Comparison of ENCODE assay signal across 9 mouse cellular contexts in the genomic region with DNA sequence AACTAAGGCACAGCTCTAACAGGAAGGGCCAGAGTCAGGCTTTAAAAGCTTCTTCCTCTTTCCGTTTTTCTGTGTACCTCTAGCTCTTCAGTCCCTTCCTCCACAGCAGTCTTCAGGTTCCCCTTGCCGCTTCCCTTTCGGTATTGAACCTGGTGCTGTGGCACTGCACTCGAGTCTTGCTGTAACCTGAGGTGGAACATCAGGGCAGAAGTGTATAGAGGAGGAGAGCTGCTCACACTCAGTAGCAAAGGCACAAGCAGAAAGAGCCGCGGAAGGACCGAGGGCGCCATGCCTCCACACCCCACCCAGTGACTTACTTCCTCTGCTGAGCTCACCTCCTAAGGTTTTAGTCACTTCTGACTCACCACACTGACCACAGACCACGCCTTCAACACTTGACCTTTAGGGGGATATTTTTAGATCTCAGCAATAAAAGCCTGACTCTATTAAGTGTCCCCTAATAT. TPM values are rescaled to one million over a fixed set of nuclear protein-coding genes. Genes with fewer than 3 reads are reported as not detected.
DNase-seq lines count a peak whose midpoint lies in the region; ATAC-seq and TF ChIP-seq lines count a peak whose summit lies in the region.
"Had no signal": no experiment of that assay in that cellular context is flagged by ENCODE, and none has a peak within 500 bp of the region (broad histone marks: within the 10 kb centered on the region; RNA-seq: fewer than 3 reads in every experiment).

A gene (minus strand): TSS at position 321 of the 464 bp plus-strand sequence.

- H3K27ac ChIP-seq in CH12.LX (ENCODE audit: insufficient read depth, low read depth), result peak within 1 kb of the TSS; percentile 100
- H3K27ac ChIP-seq in embryonic fibroblast, embryonic 13.5 days (ENCODE audit: insufficient read depth, low read length), result peak within 1 kb of the TSS; percentile 84
- H3K27ac ChIP-seq in hindbrain, embryonic 16.5 days (ENCODE audit: low read depth, low read length), result no peak within 1 kb of the TSS
- peak within 1 kb of the TSS; percentile 67 for H3K27ac ChIP-seq in liver, embryonic 16.5 days (ENCODE audit: low read length)
- no peak within 1 kb of the TSS for H3K27ac ChIP-seq in neural tube, embryonic 12.5 days
- H3K27ac ChIP-seq: kidney, postnatal 0 days had no signal

- TF ChIP-seq CTCF in CH12.LX (conservative IDR thresholded peaks at IDR 0.05 in 1 of 2, IDR thresholded peaks at IDR 0.05 in 1 of 2; ENCODE audit: low read depth in 2 of 2, low read length in 2 of 2), result no peak
- no peak for TF ChIP-seq CTCF in embryonic fibroblast, embryonic 13.5 days (IDR thresholded peaks at IDR 0.05; ENCODE audit: borderline replicate concordance, insufficient read depth, low read length)

- WGBS in hindbrain, embryonic 16.5 days, result 92% methylated on average over 9 of the region's 9 CpGs
- 18% methylated on average over 9 of the region's 9 CpGs for WGBS in liver, embryonic 16.5 days (ENCODE audit: insufficient replicate concordance)
- 81% methylated on average over 9 of the region's 9 CpGs for WGBS in neural tube, embryonic 12.5 days

- peak; percentile 73 for TF ChIP-seq EP300 in CH12.LX (IDR thresholded peaks at IDR 0.05; ENCODE audit: low read length)

- no peak for ATAC-seq in hindbrain, embryonic 16.5 days
- ATAC-seq in liver, embryonic 16.5 days (ENCODE audit: low read depth), result peak; percentile 62
- no peak for ATAC-seq in neural tube, embryonic 12.5 days (ENCODE audit: low FRiP score, low read depth)

- peak; percentile 95 for TF ChIP-seq POLR2A in CH12.LX (IDR thresholded peaks at IDR 0.05; ENCODE audit: low read depth, low read length)
- no peak for TF ChIP-seq POLR2A in embryonic fibroblast, embryonic 13.5 days (IDR thresholded peaks at IDR 0.05; ENCODE audit: low read depth, low read length)

- H3K4me3 ChIP-seq in CH12.LX (replicated peaks in 1 of 3; ENCODE audit: low read depth in 2 of 3, low read length in 2 of 3, poor library complexity in 1 of 3), result peak within 1 kb of the TSS; percentile 61 to 90 (median 67)
- H3K4me3 ChIP-seq in embryonic fibroblast, embryonic 13.5 days (ENCODE audit: insufficient read depth, low read length), result no peak within 1 kb of the TSS
- H3K4me3 ChIP-seq in hindbrain, embryonic 16.5 days (ENCODE audit: low read length), result no peak within 1 kb of the TSS
- peak within 1 kb of the TSS; percentile 35 for H3K4me3 ChIP-seq in liver, embryonic 16.5 days (ENCODE audit: low read depth, low read length)
- H3K4me3 ChIP-seq in neural tube, embryonic 12.5 days, result no peak within 1 kb of the TSS

- H3K79me2 ChIP-seq in CH12.LX (replicated peaks; ENCODE audit: control insufficient read depth, extremely low read depth, insufficient read depth, poor library complexity, severe bottlenecking), result peaks cover 2% of the 10 kb centered on the region; the same call in 1 of the 2 replicates

- H3K9ac ChIP-seq in CH12.LX (ENCODE audit: insufficient read depth, low read depth), result peak within 1 kb of the TSS; percentile 98
- no peak within 1 kb of the TSS for H3K9ac ChIP-seq in hindbrain, embryonic 16.5 days (ENCODE audit: low read depth, low read length)
- H3K9ac ChIP-seq in liver, embryonic 16.5 days (ENCODE audit: low read depth, low read length), result no peak within 1 kb of the TSS
- H3K9ac ChIP-seq in neural tube, embryonic 12.5 days, result no peak within 1 kb of the TSS

- peaks cover 7% of the 10 kb centered on the region for H3K9me3 ChIP-seq in CH12.LX (replicated peaks; ENCODE audit: low read length)
- no peaks in the 10 kb centered on the region for H3K9me3 ChIP-seq in hindbrain, embryonic 16.5 days (ENCODE audit: control insufficient read depth, low read length)
- no peaks in the 10 kb centered on the region for H3K9me3 ChIP-seq in liver, embryonic 16.5 days (replicated peaks; ENCODE audit: control insufficient read depth, low read length)
- H3K9me3 ChIP-seq in neural tube, embryonic 12.5 days, result no peaks in the 10 kb centered on the region

- no peaks in the 10 kb centered on the region for H3K36me3 ChIP-seq in CH12.LX (replicated peaks in 1 of 2; ENCODE audit: control insufficient read depth in 1 of 2, insufficient read depth in 1 of 2, low read length in 1 of 2)
- no peaks in the 10 kb centered on the region for H3K36me3 ChIP-seq in hindbrain, embryonic 16.5 days (ENCODE audit: control insufficient read depth, insufficient read depth, low read length)
- no peaks in the 10 kb centered on the region for H3K36me3 ChIP-seq in liver, embryonic 16.5 days (ENCODE audit: control insufficient read depth, insufficient read depth)
- H3K36me3 ChIP-seq in neural tube, embryonic 12.5 days, result no peaks in the 10 kb centered on the region

- no peak for TF ChIP-seq RAD21 in CH12.LX (IDR thresholded peaks at IDR 0.05; ENCODE audit: low read depth, low read length)

- in situ Hi-C loops in CH12.LX (cut with MboI; ENCODE audit: low pct_ligation_motif_present, low pct_unique_long_range_greater_than_20kb, low sequenced_read_pairs), result loop anchor here (5.0 kb wide), 1 partner anchor 57 kb away; a partner anchor contains a TSS

- H3K4me1 ChIP-seq in CH12.LX (ENCODE audit: control insufficient read depth in 1 of 2, insufficient read depth in 2 of 2), result peaks cover 13 to 46% of the 10 kb centered on the region in 2 experiments
- H3K4me1 ChIP-seq in embryonic fibroblast, embryonic 13.5 days (ENCODE audit: control insufficient read depth, insufficient read depth, low read length), result peaks cover 7% of the 10 kb centered on the region
- H3K4me1 ChIP-seq in hindbrain, embryonic 16.5 days (ENCODE audit: control insufficient read depth, insufficient read depth, low read depth, low read length), result no peaks in the 10 kb centered on the region
- H3K4me1 ChIP-seq in liver, embryonic 16.5 days (ENCODE audit: control insufficient read depth, low read depth, low read length), result no peaks in the 10 kb centered on the region
- H3K4me1 ChIP-seq in neural tube, embryonic 12.5 days, result no peaks in the 10 kb centered on the region

- H3K4me2 ChIP-seq in CH12.LX (ENCODE audit: insufficient read depth, low read depth, poor library complexity, severe bottlenecking), result peak within 1 kb of the TSS; percentile 98
- H3K4me2 ChIP-seq in hindbrain, embryonic 16.5 days (ENCODE audit: low read length), result no peak within 1 kb of the TSS
- H3K4me2 ChIP-seq in liver, embryonic 16.5 days (ENCODE audit: low read depth, low read length), result no peak within 1 kb of the TSS
- H3K4me2 ChIP-seq in neural tube, embryonic 12.5 days (replicated peaks), result no peak within 1 kb of the TSS

- dilution Hi-C loops in CH12.LX (cut with MboI; ENCODE audit: extremely low pct_ligation_motif_present, extremely low pct_unique_long_range_greater_than_20kb, low sequenced_read_pairs), result no loop called here

- DNase-seq in 416B (ENCODE audit: low read depth) (peak; percentile 96), CH12.LX (ENCODE audit: extremely low read depth) (peak; percentile 91), MN1 (ENCODE audit: low spot score) (no peak)
- no peak for DNase-seq in frontal cortex, postnatal 10 days (ENCODE audit: low spot score in 2 of 2)

- H3K27me3 ChIP-seq in CH12.LX (replicated peaks), result no peaks in the 10 kb centered on the region
- H3K27me3 ChIP-seq in hindbrain, embryonic 16.5 days (replicated peaks; ENCODE audit: control insufficient read depth, insufficient read depth, low read length), result no peaks in the 10 kb centered on the region
- H3K27me3 ChIP-seq in liver, embryonic 16.5 days (ENCODE audit: control insufficient read depth, insufficient read depth, low read depth, low read length), result no peaks in the 10 kb centered on the region
- H3K27me3 ChIP-seq in neural tube, embryonic 12.5 days (replicated peaks), result no peaks in the 10 kb centered on the region

TF ChIP-seq in CH12.LX, 34 proteins besides CTCF, POLR2A, EP300 and RAD21 (continues in another document):
- TF ChIP-seq SIN3A (IDR thresholded peaks at IDR 0.05; ENCODE audit: low read length), result peak; percentile 94
- peak; percentile 68 for TF ChIP-seq CHD2 (IDR thresholded peaks at IDR 0.05; ENCODE audit: low read length)
- peak; percentile 83 for TF ChIP-seq ZMIZ1 (IDR thresholded peaks at IDR 0.05; ENCODE audit: low read depth, low read length)
- no peak for TF ChIP-seq ZKSCAN1 (IDR thresholded peaks at IDR 0.05; ENCODE audit: borderline replicate concordance, low read depth, low read length)
- TF ChIP-seq POLR2AphosphoS2 (IDR thresholded peaks at IDR 0.05; ENCODE audit: low read depth, low read length), result peak; percentile 78; the same call in 1 of the 2 replicates
- peak; percentile 88 for TF ChIP-seq NELFE (IDR thresholded peaks at IDR 0.05; ENCODE audit: low read depth, low read length)
- TF ChIP-seq IRF4 (IDR thresholded peaks at IDR 0.05; ENCODE audit: low read depth, low read length), result peak; percentile 81
- peak; percentile 91 for TF ChIP-seq ETS1 (conservative IDR thresholded peaks at IDR 0.05; ENCODE audit: low read depth, low read length)
- TF ChIP-seq JUND (conservative IDR thresholded peaks at IDR 0.05; ENCODE audit: low read depth, low read length), result peak; percentile 74
- 0 out of 2 replicates have a peak, but pooled peaks have one; percentile 81 for TF ChIP-seq TCF12 (IDR thresholded peaks at IDR 0.05; ENCODE audit: low read depth, low read length)
- TF ChIP-seq MAFK (IDR thresholded peaks at IDR 0.05; ENCODE audit: insufficient replicate concordance, low read length), result peak; percentile 81
- no peak for TF ChIP-seq ZC3H11A (IDR thresholded peaks at IDR 0.05; ENCODE audit: low read depth, low read length)
- TF ChIP-seq USF2 (conservative IDR thresholded peaks at IDR 0.05; ENCODE audit: low read depth, low read length), result no peak
- peak; percentile 48; the same call in 1 of the 2 replicates for TF ChIP-seq KAT2A (IDR thresholded peaks at IDR 0.05; ENCODE audit: insufficient replicate concordance, low read length)
- peak; percentile 85 for TF ChIP-seq HCFC1 (IDR thresholded peaks at IDR 0.05; ENCODE audit: low read depth, low read length)
- TF ChIP-seq GABPA (IDR thresholded peaks at IDR 0.05; ENCODE audit: insufficient replicate concordance, low read depth, low read length), result no peak
- TF ChIP-seq ELF1 (IDR thresholded peaks at IDR 0.05; ENCODE audit: low read depth, low read length), result peak; percentile 91
- no peak; the same call in 1 of the 2 replicates for TF ChIP-seq RCOR1 (conservative IDR thresholded peaks at IDR 0.05; ENCODE audit: low read depth, low read length)
- TF ChIP-seq UBTF (IDR thresholded peaks at IDR 0.05; ENCODE audit: low read depth, low read length), result no peak

RNA-seq across cellular contexts. Expression of the gene that starts here (rescaled TPM):
- total RNA-seq in CH12.LX (2012; rRNA removed) (9.3 and 12.0 TPM in 2 replicates), CH12.LX (2014; rRNA removed) (3.5 and 3.7 TPM in 2 replicates)
- 8.9 TPM in 2 replicates for polyA plus RNA-seq in CH12.LX (2012; ENCODE audit: insufficient read length, low read depth)
- 41.4 and 50.0 TPM in 2 replicates for polyA plus RNA-seq in embryonic fibroblast, embryonic 13.5 days (2011; ENCODE audit: insufficient read length, low read depth, missing spikeins)
- polyA plus RNA-seq in hindbrain, embryonic 16.5 days (2015; fragmentation: Nextera tagmentation; extraction: Ambion mirVana), result 44.3 and 47.3 TPM in 2 replicates
- 0.92 and 1.1 TPM in 2 replicates for polyA plus RNA-seq in liver, embryonic 16.5 days (2015; fragmentation: Nextera tagmentation; extraction: Ambion mirVana)
- polyA plus RNA-seq in neural tube, embryonic 12.5 days (2016; fragmentation: Nextera tagmentation; extraction: Ambion mirVana), result 29.8 and 33.0 TPM in 2 replicates

Comparison
In these comparisons a context has a peak if more than half of its experiments do, and no peak if none do; other contexts are left out.
1. DNase-seq: peak in 416B (single experiment) and CH12.LX (single experiment); none in MN1 (single experiment) and frontal cortex, postnatal 10 days (0 of 2).
2. H3K27ac ChIP-seq: peak in CH12.LX (single experiment), embryonic fibroblast, embryonic 13.5 days (single experiment) and liver, embryonic 16.5 days (single experiment); none in hindbrain, embryonic 16.5 days (single experiment) and neural tube, embryonic 12.5 days (single experiment).
3. H3K4me3 ChIP-seq: peak in CH12.LX (3 of 3) and liver, embryonic 16.5 days (single experiment); none in embryonic fibroblast, embryonic 13.5 days (single experiment), hindbrain, embryonic 16.5 days (single experiment) and neural tube, embryonic 12.5 days (single experiment).